Mouse (Mus musculus) frontal cortex, postnatal 36 days (tissue): ENCODE data around the gene Defb43.
A peak's percentile ranks its signal among the peaks of the same experiment; 100 is the strongest.

Experiments
- DNase-seq, 2 experiments: peaks; one replicate each; pipeline ENCODE4 v3.0.0; 2022; ENCODE audit warnings: low spot score in 2 of 2

The Defb43 gene

GRCm38 (mm10) chr14:63011471-63011870 lies at the start of gene Defb43:
Gene Defb43 (plus strand): TSS chr14:63011771.
- no peak for DNase-seq

- DNase-seq, result no peak
Measured at GRCm38 (mm10) chr14:62963632-62964031, 47.9 kb upstream of the Defb43 start.

GRCm38 (mm10) chr14:62965342-62965741 lies 46.2 kb upstream of the Defb43 start:
- no peak for DNase-seq

- no peak for DNase-seq
Measured at GRCm38 (mm10) chr14:62965811-62966520, 45.6 kb upstream of the Defb43 start.

- peak; percentile 61 to 69 for DNase-seq
Measured at GRCm38 (mm10) chr14:62975046-62975445, 36.5 kb upstream of the Defb43 start.

GRCm38 (mm10) chr14:62979815-62980214 lies 31.8 kb upstream of the Defb43 start:
- DNase-seq, result no peak

GRCm38 (mm10) chr14:62984410-62984809 lies 27.2 kb upstream of the Defb43 start, which contains the start of gene Defb48:
Gene Defb48 (minus strand): TSS chr14:62984510.
- no peak for DNase-seq

GRCm38 (mm10) chr14:62991271-62991670 lies 20.3 kb upstream of the Defb43 start:
- DNase-seq, result no peak

- no peak for DNase-seq
Measured at GRCm38 (mm10) chr14:62991849-62992510, 19.6 kb upstream of the Defb43 start.

GRCm38 (mm10) chr14:62997777-62998176 lies 13.8 kb upstream of the Defb43 start, which contains the start of gene Defb47:
Gene Defb47 (plus strand): TSS chr14:62998077.
- DNase-seq, result no peak

- DNase-seq, result no peak
Measured at GRCm38 (mm10) chr14:62998977-62999376, 12.6 kb upstream of the Defb43 start.

GRCm38 (mm10) chr14:63002588-63002987 lies 9.0 kb upstream of the Defb43 start:
- no peak for DNase-seq

- DNase-seq, result no peak
Measured at GRCm38 (mm10) chr14:63013082-63013481, 1.5 kb downstream of the Defb43 start.

GRCm38 (mm10) chr14:63014667-63015066 lies 3.1 kb downstream of the Defb43 start:
- DNase-seq, result no peak

GRCm38 (mm10) chr14:63020524-63021156 lies 9.1 kb downstream of the Defb43 start:
- peak; percentile 33 to 41 for DNase-seq

GRCm38 (mm10) chr14:63046691-63047090 lies 35.1 kb downstream of the Defb43 start, which contains the start of gene Defb42:
Gene Defb42 (plus strand): TSS chr14:63046991.
- no peak for DNase-seq

GRCm38 (mm10) chr14:63049910-63050370 lies 38.4 kb downstream of the Defb43 start, which contains the start of gene Defb30:
Gene Defb30 (minus strand): TSS chr14:63049960.
- DNase-seq, result no peak

GRCm38 (mm10) chr14:63050769-63051168 lies 39.2 kb downstream of the Defb43 start:
- DNase-seq, result peak; percentile 29 to 44

- peak; percentile 12 to 16 for DNase-seq
Measured at GRCm38 (mm10) chr14:63054729-63055128, 43.2 kb downstream of the Defb43 start.

- no peak for DNase-seq
Measured at GRCm38 (mm10) chr14:63060361-63060760, 48.8 kb downstream of the Defb43 start.

GRCm38 (mm10) chr14:63062184-63062583 lies 50.6 kb downstream of the Defb43 start:
- no peak for DNase-seq

GRCm38 (mm10) chr14:63065391-63065790 lies 53.8 kb downstream of the Defb43 start:
- DNase-seq, result no peak
